Mouse (Mus musculus): ENCODE data around the gene Kdm5a. TPM values are rescaled to one million over a fixed set of nuclear protein-coding genes. Genes with fewer than 3 reads are reported as not detected.

The Kdm5a gene
- polyA plus RNA-seq, 1 experiment = 13.0 TPM

DNA sequence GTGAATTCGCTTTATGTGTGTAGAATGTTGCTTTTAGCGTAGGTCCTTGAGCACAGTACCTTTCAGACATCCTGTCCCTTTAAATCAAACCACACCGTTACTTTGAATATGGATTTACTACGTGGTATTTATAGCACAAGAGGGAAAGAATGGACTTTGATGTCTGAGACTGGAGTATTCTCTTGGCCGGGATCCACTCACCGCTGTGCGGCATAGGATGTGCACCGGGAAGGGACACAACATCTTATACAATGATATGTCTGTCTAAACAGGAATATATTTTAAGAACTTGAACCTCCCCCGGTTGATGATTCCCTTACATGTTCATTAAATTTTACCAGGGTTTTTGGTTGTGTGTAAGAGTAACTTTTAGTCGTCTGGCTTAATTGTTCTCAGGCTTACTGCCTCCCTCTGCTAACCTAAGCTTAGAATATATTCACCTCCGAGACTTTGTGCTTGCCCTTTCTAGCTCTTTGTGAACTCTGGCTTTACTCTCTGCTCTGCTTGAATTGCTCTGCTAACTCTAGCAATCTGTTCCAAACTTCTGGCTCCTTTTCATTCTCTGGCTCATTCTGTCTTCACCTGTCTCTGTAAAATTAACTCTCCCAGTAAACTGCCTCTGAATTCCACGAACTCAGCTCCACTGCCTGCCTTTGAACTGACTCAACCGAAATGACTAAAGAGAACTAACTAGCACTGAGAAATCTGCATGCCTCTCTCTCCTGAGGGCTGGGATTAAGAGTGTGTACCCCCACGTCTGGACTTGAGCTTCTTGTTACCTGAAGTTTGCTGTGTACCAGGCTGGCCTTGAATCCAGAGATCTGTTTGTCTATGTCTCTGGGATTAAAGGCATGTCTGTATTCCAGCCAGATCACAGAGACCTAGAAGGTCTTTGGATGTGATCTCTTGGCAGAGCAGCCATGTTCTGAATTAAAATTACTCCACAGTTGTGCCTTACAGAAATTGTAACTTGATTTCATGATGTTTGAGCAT lies 79.7 kb downstream of the Kdm5a start:
- H3K4me3 ChIP-seq (replicated peaks; ENCODE audit: insufficient read depth, low read depth, low read length) = no peak overlapping the region
- no peaks in the 10 kb centered on the region for H3K27me3 ChIP-seq (ENCODE audit: control insufficient read depth, insufficient read depth, low read length)
- no peaks in the 10 kb centered on the region for H3K4me1 ChIP-seq (ENCODE audit: control insufficient read depth, insufficient read depth, low read length)
- H3K27ac ChIP-seq (ENCODE audit: insufficient read depth, low read length) = no peak overlapping the region
- 59% methylated on average over 14 of the region's 14 CpGs for WGBS
- TF ChIP-seq CTCF (IDR thresholded peaks at IDR 0.05; ENCODE audit: borderline replicate concordance, insufficient read depth, low read depth, low read length) (no peak), POLR2A (IDR thresholded peaks at IDR 0.05; ENCODE audit: borderline replicate concordance, insufficient read depth, low read length) (no peak)
- DNase-seq = no peak

DNA sequence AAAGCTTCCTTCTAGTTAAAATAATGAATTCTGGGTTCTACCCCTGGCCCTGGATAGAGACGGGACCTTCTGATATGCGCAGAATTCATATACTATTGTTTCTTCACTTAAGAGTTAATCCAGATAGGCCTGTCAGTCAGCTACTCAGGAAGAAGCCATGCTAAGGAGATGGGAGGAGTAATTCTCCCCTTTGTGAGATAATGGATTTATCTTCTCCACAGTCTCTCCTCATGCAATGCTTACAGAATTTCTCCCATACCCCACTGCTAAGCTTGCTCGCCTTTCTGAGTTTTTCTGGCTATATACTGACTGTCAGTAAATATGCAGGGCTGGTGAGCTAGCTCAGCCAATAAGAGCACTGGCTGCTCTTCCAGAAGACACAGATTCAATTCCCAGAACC lies 86.3 kb downstream of the Kdm5a start:
- TF ChIP-seq POLR2A (IDR thresholded peaks at IDR 0.05; ENCODE audit: borderline replicate concordance, insufficient read depth, low read length) (no peak), CTCF (IDR thresholded peaks at IDR 0.05; ENCODE audit: borderline replicate concordance, insufficient read depth, low read depth, low read length) (no peak)
- Histone ChIP-seq H3K27me3 (ENCODE audit: control insufficient read depth, insufficient read depth, low read length) (no peaks in the 10 kb centered on the region), H3K4me3 (replicated peaks; ENCODE audit: insufficient read depth, low read depth, low read length) (no peak overlapping the region), H3K4me1 (ENCODE audit: control insufficient read depth, insufficient read depth, low read length) (no peaks in the 10 kb centered on the region), H3K27ac (ENCODE audit: insufficient read depth, low read length) (no peak overlapping the region)
- no peak for DNase-seq
- WGBS = 92% methylated on average over 3 of the region's 3 CpGs

- Histone ChIP-seq H3K4me1 (ENCODE audit: control insufficient read depth, insufficient read depth, low read length) (no peaks in the 10 kb centered on the region), H3K4me3 (replicated peaks; ENCODE audit: insufficient read depth, low read depth, low read length) (no peak overlapping the region), H3K27ac (ENCODE audit: insufficient read depth, low read length) (no peak overlapping the region), H3K27me3 (ENCODE audit: control insufficient read depth, insufficient read depth, low read length) (no peaks in the 10 kb centered on the region)
- DNase-seq = no peak
- WGBS = 91% methylated on average over 11 of the region's 11 CpGs
- TF ChIP-seq POLR2A (IDR thresholded peaks at IDR 0.05; ENCODE audit: borderline replicate concordance, insufficient read depth, low read length) = no peak
- TF ChIP-seq CTCF (IDR thresholded peaks at IDR 0.05; ENCODE audit: borderline replicate concordance, insufficient read depth, low read depth, low read length) = no peak
Observed at GRCm38 (mm10) chr6:120452384-120453102, 88.6 kb downstream of the Kdm5a start.

- no peak for TF ChIP-seq CTCF (IDR thresholded peaks at IDR 0.05; ENCODE audit: borderline replicate concordance, insufficient read depth, low read depth, low read length)
- no peak for TF ChIP-seq POLR2A (IDR thresholded peaks at IDR 0.05; ENCODE audit: borderline replicate concordance, insufficient read depth, low read length)
- Histone ChIP-seq H3K4me1 (ENCODE audit: control insufficient read depth, insufficient read depth, low read length) (no peaks in the 10 kb centered on the region), H3K4me3 (replicated peaks; ENCODE audit: insufficient read depth, low read depth, low read length) (no peak overlapping the region), H3K27me3 (ENCODE audit: control insufficient read depth, insufficient read depth, low read length) (no peaks in the 10 kb centered on the region), H3K27ac (ENCODE audit: insufficient read depth, low read length) (no peak overlapping the region)
- DNase-seq = no peak
- WGBS = 77% methylated on average over 5 of the region's 5 CpGs
Observed at GRCm38 (mm10) chr6:120453103-120453445, 89.2 kb downstream of the Kdm5a start.

DNA sequence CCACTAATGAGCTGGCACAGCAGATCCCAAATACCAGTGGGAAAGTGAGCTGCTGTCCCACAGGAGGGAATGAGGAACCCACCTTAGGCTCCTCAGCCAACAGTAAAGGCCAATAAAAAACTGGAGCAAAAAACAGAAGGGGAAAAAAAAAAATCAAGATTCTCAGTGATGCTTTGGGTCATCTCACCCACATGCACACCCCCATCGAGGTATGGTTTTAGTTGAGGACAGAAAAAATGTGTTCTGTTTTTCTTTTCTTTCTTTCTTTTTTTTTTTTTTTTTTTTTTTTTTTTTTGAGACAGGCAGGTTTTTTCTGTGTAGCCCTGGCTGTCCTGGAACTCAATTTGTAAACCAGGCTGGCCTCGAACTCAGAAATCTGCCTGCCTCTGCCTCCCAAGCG lies 89.6 kb downstream of the Kdm5a start:
- no peaks in the 10 kb centered on the region for H3K4me1 ChIP-seq (ENCODE audit: control insufficient read depth, insufficient read depth, low read length)
- H3K4me3 ChIP-seq (replicated peaks; ENCODE audit: insufficient read depth, low read depth, low read length) = no peak overlapping the region
- no peak for DNase-seq
- no peak overlapping the region for H3K27ac ChIP-seq (ENCODE audit: insufficient read depth, low read length)
- no peak for TF ChIP-seq POLR2A (IDR thresholded peaks at IDR 0.05; ENCODE audit: borderline replicate concordance, insufficient read depth, low read length)
- no peak for TF ChIP-seq CTCF (IDR thresholded peaks at IDR 0.05; ENCODE audit: borderline replicate concordance, insufficient read depth, low read depth, low read length)
- 92% methylated on average over 3 of the region's 3 CpGs for WGBS
- no peaks in the 10 kb centered on the region for H3K27me3 ChIP-seq (ENCODE audit: control insufficient read depth, insufficient read depth, low read length)

DNA sequence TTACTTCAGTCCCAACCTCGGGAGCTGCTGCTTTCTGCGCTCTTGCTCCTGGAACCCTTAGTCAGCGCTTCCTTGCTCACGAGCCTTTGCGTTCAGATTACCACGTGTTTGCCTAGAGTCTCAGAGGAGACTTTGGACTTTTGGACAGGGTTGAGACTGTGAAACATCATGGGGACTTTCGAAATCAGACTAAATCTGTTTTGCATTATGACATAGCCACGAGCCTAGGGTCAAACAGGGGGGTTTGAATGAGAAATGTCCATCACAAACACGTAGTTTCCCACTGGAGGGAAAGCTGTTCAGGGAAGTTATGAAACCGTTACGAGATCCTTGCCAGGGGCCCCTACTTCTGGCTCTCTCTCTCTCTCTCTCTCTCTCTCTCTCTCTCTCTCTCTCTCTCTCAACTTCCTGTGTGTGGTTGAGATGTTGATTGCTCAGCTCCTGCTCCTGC lies 90.7 kb downstream of the Kdm5a start:
- TF ChIP-seq CTCF (IDR thresholded peaks at IDR 0.05; ENCODE audit: borderline replicate concordance, insufficient read depth, low read depth, low read length) (no peak), POLR2A (IDR thresholded peaks at IDR 0.05; ENCODE audit: borderline replicate concordance, insufficient read depth, low read length) (no peak)
- H3K4me3 ChIP-seq (replicated peaks; ENCODE audit: insufficient read depth, low read depth, low read length) = no peak overlapping the region
- no peaks in the 10 kb centered on the region for H3K27me3 ChIP-seq (ENCODE audit: control insufficient read depth, insufficient read depth, low read length)
- H3K27ac ChIP-seq (ENCODE audit: insufficient read depth, low read length) = no peak overlapping the region
- no peaks in the 10 kb centered on the region for H3K4me1 ChIP-seq (ENCODE audit: control insufficient read depth, insufficient read depth, low read length)
- DNase-seq = no peak
- WGBS = 64% methylated on average over 11 of the region's 11 CpGs

DNA sequence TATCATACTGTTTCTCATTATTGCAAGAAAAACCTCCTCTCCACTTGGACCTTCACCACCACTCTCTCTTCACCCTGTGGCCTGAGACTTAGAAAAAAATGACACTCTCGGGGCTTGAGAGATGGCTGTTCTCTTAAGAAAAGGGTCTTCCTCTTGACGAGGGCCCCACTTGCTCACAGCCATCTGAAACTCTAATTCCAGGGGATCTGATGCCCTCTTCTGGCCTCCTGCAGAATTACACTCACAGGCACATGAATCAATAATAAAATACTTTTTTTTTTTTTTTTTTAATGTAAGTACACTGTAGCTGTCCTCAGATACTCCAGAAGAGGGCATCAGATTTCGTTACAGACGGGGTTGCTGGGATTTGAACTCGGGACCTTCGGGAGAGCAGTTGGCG lies 93.2 kb downstream of the Kdm5a start:
- no peaks in the 10 kb centered on the region for H3K4me1 ChIP-seq (ENCODE audit: control insufficient read depth, insufficient read depth, low read length)
- DNase-seq = no peak
- 65% methylated on average over 7 of the region's 7 CpGs for WGBS
- no peak overlapping the region for H3K27ac ChIP-seq (ENCODE audit: insufficient read depth, low read length)
- H3K27me3 ChIP-seq (ENCODE audit: control insufficient read depth, insufficient read depth, low read length) = no peaks in the 10 kb centered on the region; the same call in 1 of the 2 replicates
- TF ChIP-seq CTCF (IDR thresholded peaks at IDR 0.05; ENCODE audit: borderline replicate concordance, insufficient read depth, low read depth, low read length) (no peak), POLR2A (IDR thresholded peaks at IDR 0.05; ENCODE audit: borderline replicate concordance, insufficient read depth, low read length) (no peak)
- no peak overlapping the region for H3K4me3 ChIP-seq (replicated peaks; ENCODE audit: insufficient read depth, low read depth, low read length)

All from cerebellum, adult 2 months (tissue).